Mouse (Mus musculus) testis, postnatal 14 days (tissue): Measurements from ENCODE around the gene Ints2.
"Not testable (repeated sequence)": the region's sequence is repeated elsewhere in the genome, so short reads cannot be mapped to it uniquely, and the experiment has no call there.

Experiments used
- DNase-seq: peaks from one replicate; pipeline ENCODE4 v3.0.0; 2021; ENCODE audit warnings: low spot score

Ints2 gene

DNA sequence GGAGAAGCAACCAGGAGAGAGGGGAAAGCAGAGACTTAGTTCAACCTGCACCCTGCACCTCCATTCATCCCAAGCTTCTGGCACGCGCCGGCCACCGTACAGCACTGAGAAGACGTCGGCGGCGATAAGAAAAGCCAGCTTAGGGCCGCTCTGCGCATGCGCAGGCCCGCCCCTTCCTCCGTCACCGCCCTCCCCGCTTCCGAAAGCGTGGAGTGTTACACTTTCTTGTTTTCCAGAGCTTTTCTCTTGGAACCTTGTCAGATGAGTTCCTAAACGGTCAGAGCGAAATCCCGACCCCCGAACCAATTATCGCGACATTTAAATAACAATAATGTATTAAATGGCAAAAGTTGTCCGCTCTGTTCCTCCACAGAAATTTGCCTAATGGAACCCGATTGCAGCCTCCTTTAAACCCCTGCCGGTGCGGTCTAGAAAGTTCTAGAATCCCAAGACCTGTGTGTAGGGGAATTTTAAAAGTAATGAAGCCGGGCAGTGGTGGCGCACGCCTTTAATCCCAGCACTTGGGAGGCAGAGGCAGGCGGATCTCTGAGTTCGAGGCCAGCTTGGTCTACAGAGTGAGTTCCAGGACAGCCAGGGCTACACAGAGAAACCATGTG, at the start of gene Ints2:
Gene Ints2, minus strand, starts transcription at position 116 of the 617 bp plus-strand sequence.
- DNase-seq = peak; percentile 94

DNA sequence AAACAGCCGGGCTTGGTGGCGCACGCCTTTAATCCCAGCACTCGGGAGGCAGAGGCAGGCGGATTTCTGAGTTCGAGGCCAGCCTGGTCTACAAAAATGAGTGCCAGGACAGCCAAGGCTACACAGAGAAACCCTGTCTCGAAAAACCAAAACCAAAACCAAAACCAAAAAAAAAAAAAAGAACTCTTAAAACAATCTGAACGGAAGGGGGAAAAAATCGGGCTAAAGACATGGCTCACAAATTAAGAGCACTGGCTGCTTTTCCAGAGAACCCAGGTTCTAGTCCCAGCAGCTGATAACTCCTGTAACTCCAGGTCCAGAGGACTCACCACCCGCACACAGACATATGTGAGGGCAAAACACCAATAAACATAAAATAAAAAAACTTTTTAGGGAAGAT, 34.8 kb upstream of the Ints2 start:
- not testable (repeated sequence) for DNase-seq

DNA sequence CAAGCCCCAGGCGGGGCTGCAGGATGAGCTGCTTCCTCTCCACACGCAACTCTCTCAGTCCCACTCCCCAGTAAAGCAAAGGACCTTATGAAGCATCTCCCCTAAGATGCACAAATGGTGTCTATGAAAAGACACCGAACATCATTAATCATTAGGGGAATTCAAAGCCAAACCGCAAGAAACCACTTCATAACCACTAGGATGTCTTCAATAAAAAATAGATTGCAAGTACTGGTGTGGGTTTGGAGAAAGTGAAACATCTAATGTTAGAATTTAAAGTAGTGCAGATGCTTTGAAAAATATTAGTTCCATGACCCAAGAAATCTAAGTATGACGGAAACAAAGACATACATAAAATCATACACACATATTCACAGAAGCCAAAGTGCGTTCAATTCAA, 34.3 kb upstream of the Ints2 start:
- DNase-seq = no peak

DNA sequence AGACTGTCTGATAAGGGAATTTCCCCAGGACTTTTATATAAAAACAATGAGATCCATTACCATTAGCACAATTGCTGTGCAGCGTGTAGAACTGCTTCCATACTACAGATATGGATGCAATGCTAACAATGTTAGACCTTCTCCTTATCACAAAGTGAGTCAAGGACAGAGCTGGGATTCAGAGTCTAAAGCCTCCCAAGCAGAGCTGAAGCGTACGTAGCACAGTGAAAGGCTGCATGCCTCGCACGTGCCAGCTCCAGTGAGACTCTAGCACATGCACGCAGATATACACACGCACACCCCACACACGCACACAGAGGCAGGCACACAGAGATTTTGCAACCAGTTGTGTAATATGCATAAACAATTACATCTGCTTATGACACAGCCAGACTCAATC, 28.4 kb upstream of the Ints2 start:
- DNase-seq = no peak

DNA sequence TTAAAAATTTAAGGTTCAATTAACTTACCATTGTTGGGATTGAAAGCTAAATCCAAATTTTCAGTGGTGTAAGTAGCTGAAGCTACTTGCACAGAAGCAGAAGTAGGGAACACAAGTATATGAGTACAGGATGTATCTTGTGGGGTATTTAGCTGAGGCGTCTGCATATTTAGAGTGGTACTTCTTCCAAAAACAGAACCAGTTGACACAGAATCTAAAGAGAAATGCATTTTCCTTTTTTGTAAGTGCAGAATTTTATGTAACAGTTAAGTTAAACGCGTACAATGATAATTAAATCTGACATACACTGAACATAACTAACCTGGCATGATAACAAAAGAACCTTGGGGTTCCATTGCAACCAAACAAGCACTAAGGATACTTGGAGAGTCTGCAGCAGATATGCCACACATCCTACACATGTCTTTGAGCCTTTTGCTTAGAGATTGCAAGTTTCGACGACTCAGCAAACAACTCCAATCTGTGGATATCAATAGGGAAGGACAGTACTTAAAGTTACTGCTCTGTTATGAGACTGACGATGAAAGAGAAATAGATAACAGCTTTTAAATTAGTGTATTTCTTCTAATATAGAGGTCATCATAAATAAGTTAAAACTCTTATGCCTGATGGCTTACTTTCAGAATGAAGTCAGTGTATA, 21.2 kb upstream of the Ints2 start:
- no peak for DNase-seq

DNA sequence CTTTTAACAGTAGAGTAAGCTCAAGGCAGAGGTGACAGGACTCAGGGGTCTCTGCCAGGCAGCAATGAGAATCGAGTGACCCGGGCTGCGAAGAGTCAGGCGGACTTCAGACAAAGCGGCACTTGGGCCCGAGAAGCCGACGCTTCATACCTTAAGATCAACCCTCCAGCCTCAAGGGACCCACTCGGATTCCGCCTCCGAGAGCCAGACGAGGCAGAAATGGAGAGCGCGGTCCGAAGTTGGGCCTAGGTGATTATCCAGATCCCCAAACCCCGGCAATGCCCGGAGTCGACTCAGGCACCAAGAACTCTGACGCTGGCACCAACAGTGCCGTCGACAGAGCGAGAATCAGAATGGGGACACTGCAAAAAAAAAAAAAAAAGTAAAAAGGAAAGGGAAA, 321 bp downstream of the Ints2 start:
- DNase-seq = peak; percentile 48

DNA sequence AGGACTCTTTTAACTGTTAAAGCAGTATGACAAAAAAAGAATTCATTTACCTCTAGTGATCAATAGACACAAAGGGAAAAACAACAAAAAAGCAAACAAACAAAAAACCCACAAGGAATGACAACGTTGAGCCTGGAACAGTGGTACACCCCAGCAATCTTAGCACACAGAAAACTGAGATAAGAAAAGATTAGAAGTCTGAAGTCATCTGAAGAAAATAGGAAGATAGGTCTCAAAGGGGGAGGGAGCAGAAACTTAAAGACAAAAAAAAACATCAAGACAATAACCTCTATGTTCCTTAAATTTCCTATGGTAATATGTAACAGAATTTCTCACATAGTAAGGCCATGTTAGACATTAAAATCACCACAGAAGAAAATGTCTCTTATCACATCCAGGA, 4.0 kb downstream of the Ints2 start:
- no peak for DNase-seq

DNA sequence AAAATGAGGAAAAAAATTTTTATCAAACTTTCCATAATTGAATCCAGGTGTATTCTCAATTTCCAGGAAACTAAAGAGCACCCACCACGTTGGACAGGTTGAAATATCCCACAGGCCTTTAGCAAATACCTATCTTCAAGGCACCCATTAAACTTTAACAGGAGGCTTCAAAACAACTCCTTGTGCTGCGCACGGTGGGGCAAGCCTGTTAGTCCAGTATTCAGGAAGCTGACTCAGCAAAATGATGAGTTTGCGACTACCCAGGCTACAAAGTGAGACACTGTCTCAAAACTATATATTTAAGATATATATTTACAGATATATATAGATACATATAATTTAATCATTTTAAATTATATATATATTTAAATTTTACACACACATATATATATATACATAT, 24.9 kb downstream of the Ints2 start:
- no peak for DNase-seq

DNA sequence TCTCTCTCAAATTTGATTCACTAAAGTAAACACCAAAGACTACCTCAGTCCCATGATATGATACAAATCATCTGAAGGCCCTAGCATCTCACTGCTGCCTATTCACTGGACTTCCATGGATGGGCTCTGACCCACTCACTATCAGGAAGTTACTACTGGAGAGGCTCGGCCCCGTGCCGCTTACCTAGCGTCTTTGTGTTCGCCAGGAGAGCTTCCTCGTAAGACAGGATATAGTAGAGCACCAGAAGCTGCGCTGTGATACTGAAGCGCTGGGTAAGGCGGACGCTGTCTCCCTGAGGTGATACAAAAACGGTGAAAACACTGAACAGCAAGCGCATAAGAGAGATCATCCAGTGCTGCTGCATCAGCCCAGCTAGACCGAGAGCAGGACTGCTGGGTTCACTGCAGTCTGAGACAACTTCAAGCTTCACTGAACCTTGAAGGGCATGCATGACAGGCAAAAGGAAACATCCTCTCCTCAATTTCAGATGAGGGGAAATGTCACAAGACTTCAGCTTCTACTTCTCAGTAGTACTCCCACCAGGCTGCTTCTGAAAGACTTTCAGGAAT, 25.5 kb downstream of the Ints2 start:
- DNase-seq = no peak

DNA sequence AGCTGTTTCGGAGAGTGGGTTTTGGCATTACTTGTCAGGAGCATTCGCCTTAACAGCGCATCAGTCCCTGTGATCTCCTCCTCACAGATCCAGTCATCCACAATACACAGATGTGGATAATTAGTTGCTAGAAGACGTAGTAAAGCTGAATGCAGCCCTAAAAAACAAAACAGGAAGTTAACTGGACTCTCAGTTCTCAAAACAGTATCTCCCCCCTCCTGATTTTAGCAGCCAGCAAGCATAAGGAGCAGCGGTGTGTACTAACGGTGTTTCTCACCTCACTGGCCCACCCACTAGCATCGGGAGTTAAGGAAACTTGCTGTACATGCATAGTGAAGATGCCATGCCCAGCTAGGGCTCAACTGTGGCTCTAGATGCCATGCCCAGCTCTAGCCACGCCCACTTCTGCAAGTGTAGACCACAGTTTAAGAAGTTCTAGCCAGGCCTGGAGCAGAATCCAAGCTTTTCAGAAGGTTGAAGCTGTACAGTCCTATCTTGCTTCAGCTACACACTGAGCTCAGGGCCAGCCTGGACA, 30.7 kb downstream of the Ints2 start:
- no peak for DNase-seq

DNA sequence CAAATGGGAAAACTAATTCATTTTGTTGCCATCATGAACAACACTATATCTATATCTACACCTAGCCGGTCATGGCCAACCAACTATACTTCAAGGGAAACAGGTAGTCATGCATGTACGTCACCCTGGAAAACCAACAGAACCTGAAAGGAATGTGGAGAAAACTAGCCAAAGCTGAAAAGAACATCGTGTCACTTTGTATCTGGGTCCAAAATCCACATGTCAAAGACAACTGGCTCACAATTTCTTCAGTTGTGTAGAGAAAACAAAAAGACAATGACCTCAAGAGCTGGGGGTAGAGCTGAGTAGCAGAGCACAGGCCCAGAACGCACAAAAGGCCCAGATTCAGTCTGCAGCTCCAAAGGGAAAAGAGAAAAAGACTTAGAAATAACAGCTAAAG, 31.6 kb downstream of the Ints2 start:
- no peak for DNase-seq

DNA sequence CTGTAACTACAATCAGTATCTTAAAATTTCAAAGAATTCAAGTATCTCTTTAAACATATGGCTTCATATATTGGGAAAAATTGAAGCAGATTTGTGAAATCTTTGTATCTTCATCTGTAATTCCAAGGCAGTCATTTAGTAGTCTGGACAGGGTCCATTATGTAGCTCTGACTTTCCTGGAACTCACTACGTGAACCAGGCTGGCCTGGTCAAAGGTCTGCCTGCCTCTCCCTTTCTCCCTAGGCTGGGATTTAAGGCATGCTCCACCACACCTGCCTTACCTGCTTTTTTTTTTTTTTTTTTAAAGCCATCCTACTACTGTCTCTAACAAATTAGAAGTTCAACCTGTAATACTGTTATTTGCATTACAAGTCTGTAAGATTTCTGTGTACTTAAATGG, 45.6 kb downstream of the Ints2 start:
- DNase-seq = no peak

DNA sequence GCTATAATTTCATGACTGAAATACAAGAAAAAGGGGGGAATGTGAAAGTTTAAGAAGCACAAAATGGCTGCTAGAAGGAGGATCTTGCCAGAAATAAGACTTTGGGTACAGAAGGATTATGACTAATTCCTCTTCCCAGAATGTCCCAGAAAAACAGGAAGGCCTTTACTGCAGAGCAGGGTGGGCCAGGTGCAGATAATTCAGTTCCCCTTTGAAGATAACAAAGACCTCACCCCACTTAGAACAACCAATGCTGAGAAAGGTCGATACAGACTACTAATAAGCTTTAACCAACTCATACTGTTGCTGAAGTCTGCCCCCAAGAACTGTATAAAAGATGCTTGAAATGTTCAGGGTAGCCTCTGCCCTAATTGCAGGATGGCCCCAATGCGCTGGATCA, 48.3 kb downstream of the Ints2 start:
- no peak for DNase-seq

DNA sequence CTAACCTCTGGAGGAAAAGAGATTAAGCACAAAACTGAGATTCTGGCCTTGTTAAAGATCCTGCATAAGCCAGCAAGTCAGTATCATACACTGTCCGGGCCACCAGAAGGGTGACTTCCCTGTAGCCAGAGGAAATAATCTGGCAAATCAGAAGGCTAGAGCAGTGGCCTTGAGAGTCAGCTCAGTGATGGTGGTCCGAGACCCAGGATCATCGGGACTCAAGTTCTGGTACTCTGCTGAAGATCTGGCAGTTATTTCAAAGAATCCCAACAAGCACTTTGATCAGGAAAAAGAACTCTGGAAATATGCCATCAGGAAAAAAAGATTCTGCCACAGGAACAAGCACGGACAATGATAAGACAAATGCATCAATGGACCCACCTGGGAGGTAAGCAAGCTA, 51.5 kb downstream of the Ints2 start:
- no peak for DNase-seq

DNA sequence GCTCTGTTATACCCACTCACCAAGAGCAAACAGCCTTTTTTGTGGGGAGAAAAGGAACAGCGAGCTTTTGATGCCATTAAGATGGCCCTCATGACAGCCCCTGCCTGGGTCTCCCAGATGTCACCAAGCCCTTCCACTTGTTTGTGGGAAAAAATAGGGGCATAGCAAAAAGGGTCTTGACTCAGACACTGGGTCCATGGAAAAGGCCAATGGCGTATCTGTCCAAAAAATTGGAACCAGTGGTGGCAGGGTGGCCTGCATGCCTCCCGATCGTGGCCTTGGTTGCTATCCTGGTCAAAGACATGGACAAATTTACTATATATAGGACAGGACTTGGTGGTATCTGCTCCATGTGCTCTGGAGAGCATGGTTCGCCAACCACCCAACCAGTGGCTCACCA, 52.3 kb downstream of the Ints2 start:
- DNase-seq = no peak

DNA sequence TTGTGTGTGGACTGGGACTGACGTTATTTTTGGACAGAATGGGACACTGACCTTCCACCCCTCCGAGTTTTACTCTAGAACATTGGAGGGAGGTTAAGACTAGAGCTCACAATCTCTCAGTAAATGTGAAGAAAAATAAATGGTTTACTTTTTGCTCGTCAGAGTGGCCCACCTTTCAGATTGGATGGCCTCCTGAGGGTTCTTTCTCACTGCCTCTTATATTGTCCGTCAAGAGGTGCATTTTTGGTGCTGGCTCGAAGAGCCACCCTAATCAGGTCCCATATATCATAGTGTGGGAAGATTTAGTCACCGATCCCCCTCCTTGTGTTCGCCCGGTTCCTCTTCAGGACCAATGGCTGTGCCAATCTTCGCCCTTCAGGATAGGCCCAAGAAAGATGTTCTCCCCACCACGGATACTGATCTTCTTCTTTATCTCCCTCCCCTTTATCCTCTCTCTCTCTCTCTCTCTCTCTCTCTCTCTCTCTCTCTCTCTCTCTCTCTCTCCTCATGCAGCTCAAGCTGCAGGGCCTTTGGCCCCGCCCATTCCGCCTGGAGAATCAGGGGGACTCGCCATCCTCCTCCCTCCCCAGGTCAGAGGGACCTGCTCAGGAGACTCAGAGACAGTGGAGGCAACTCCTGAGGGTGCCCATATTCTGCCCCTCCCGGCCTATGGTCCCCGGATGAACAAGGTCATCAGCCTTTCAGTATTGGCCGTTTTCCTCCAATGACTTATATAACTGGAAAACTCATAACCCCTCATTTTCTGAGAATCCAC, 55.3 kb downstream of the Ints2 start:
- DNase-seq = no peak

DNA sequence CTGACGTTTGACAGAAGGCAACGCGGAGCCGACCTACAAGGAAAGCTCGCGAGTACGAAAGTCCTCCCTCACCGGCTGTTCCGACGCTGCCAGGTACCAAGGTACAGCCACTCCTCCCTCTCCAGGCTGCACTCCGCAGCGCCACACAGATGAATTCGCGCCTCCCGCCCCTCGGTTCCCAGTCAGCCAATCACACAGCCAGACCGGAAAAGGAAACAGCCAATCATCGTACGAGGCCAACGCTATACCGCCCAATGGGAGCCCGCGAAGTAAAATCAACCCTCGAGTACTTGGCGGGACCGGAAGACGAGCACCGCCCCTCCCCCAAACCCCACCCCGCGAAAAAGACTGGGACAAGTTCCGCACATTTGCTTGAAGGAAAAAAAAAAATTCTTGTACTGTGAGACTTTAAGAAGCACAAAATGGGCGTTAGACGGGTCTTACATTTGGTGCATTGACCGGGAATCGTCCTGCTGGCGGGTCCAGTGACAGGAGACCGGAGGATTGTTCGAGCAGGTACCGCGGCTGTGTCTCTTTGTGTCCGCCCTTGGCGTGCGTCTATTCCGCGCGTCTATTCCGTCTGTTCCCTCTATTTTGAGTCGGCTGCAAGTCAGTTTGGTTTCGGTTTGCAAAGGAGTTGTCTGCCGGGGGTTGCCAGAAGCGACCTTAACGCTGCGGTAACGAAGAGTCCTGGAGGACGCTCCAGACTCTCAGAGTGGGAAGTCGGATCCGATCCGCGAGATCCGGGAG, 56.2 kb downstream of the Ints2 start, which contains the start of gene Brip1:
Gene Brip1, minus strand, starts transcription at position 157 of the 750 bp plus-strand sequence.
- peak; percentile 94 for DNase-seq

DNA sequence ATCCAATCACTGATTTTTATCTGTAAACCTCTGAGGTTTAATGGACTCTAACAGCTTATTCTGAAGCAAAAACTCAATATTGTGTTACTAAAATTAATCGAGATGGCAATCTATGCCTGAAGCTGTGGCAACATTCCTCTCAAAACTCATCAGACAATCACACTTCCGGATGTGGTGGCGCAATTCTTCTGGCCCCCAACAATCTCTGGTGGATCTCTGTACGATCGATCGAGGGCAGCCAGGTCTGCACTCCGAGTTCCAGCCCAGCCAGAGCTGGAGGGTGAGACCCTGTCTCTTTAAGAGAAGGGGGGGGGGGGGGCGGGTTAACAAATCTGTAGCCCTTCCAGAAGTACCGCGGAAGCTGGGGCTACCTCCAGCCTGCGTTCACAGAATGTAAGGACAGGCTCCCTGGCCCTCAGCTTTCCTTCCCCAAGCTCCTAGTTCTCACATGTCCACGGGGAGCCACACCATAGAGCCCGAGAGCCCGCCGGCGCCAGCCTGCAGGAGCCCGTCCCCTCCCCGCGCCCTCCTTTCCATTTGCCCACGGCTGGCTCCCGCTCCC, 56.8 kb downstream of the Ints2 start:
- DNase-seq = no peak

DNA sequence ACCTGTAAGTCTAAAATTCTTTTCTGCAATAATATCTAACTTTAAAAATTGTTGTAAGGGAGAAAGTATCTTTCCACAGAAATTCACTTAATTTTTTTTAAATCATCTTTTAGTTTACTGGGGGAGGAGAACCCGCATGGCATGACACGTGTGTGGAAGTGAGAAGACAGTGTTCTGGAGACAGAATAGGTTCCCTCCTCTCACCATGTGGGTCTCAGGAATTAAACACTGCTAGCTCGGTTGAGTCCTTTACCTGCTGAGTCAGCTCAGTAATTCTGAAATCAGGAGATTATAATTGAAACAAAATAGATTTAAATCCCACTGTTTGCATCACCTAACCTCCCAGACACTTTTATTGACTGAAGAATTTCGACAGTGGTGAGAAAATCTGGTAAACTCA, 57.6 kb downstream of the Ints2 start:
- DNase-seq = no peak

DNA sequence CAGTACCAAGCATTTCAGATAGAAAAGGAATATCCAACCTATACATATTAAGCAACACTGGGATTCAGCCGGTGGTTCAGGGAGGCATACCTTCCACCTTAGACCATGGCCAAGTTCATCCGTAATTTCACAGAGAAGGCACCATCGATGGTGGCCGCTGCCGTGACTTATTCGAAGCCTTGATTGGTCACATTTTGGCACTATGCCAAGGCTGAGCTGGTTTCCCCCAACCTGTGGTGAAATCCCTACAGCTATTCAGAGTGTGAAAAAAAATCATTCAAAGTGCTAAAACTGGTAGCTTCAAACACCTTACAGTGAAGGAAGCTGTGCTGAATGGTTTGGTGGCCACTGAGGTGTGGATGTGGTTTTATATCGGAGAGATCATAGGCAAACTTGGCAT, 72.2 kb downstream of the Ints2 start:
- DNase-seq = not testable (repeated sequence)

DNA sequence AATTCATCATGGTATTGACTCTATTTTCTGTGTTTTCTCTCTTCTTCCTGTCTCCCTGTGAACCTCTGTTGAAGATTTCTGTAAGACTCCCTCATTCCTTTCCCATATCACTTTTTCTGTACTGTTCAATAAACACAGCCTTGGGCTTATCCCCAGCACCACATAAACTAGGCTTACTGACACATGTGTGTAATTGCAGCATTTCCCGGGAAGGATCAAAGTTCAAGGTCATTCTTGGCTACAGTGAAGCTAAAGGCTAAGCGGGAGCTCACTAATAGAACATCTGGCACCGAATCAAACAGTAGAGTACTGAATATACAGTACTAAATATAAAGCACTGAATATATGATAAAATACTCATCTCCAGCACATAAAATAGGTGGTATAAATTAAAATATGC, 81.5 kb downstream of the Ints2 start:
- peak; percentile 2 for DNase-seq

DNA sequence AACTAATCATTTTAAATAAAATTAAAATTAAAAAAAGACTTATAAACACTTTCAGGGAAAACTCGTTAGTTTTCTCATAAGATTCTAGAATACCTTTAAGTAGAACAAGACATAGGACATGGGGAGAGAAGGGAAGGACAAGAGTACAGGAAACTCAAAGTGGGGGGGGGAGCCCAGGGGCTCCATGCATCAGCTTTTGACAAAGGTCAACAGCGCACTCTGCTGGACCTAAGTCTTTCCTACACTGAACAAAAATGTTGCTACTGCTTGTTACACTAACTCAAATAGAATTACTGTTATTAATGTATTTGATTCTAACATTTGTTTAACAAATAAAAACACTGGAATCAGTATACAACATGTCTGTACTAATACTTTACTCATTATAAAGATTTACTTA, 83.2 kb downstream of the Ints2 start:
- peak; percentile 4 for DNase-seq
